29 mouse cellular contexts compared by ENCODE assay signal in the genomic region with DNA sequence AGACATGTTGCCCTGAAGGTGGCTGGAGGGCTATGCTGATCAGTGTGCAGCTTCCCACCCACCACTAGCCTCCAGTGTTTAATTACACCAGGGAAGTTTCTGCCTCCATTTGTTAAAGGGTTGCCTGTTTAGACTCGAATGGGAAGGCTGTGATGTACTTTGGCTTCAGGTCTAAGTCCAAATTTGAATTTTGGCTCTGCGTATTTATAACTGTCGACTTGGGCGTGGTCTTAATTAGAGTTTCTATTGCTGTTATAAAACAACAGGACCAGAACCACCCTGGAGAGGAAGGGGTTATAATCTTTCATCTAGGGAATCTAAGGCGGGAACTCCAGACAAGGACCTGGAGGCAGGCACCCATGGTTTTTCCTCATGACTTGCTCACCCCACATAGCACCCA.
DNase-seq lines count a peak whose midpoint lies in the region; ATAC-seq and TF ChIP-seq lines count a peak whose summit lies in the region.
"Had no signal": no experiment of that assay in that cellular context is flagged by ENCODE, and none has a peak within 500 bp of the region (broad histone marks: within the 10 kb centered on the region; RNA-seq: fewer than 3 reads in every experiment).

No protein-coding gene starts in this region.

- no peaks in the 10 kb centered on the region for H3K27me3 ChIP-seq in heart, embryonic 16.5 days (ENCODE audit: control insufficient read depth, insufficient read depth, low read length)
- H3K27me3 ChIP-seq in kidney, embryonic 16.5 days (ENCODE audit: insufficient read depth, low read length), result no peaks in the 10 kb centered on the region
- no peaks in the 10 kb centered on the region for H3K27me3 ChIP-seq in intestine, embryonic 16.5 days (replicated peaks; ENCODE audit: control insufficient read depth, insufficient read depth, low read length)
- H3K27me3 ChIP-seq in small intestine, adult 2 months (ENCODE audit: control insufficient read depth, insufficient read depth, low read length), result no peaks in the 10 kb centered on the region
- no peaks in the 10 kb centered on the region for H3K27me3 ChIP-seq in hindbrain, postnatal 0 days (ENCODE audit: insufficient read depth, low read length)
- H3K27me3 ChIP-seq: embryonic facial prominence, embryonic 13.5 days; forebrain, embryonic 15.5 days; hindbrain, embryonic 13.5 days; lung, embryonic 15.5 days; midbrain, embryonic 15.5 days; neural tube, embryonic 15.5 days had no signal

- no peak for TF ChIP-seq POLR2A in small intestine, adult 2 months (IDR thresholded peaks at IDR 0.05; ENCODE audit: low read depth, low read length)

- H3K27ac ChIP-seq in heart, embryonic 16.5 days (ENCODE audit: low read length), result peak overlapping the region; percentile 71
- H3K27ac ChIP-seq in kidney, embryonic 16.5 days (ENCODE audit: low read length), result peak overlapping the region; percentile 20; the same call in 1 of the 2 replicates
- H3K27ac ChIP-seq in intestine, embryonic 16.5 days (ENCODE audit: low read length), result peak overlapping the region; percentile 49; the same call in 1 of the 2 replicates
- peak overlapping the region; percentile 91 for H3K27ac ChIP-seq in small intestine, adult 2 months (ENCODE audit: insufficient read depth, low read depth, low read length)
- H3K27ac ChIP-seq in hindbrain, postnatal 0 days, result no peak overlapping the region
- H3K27ac ChIP-seq: embryonic facial prominence, embryonic 13.5 days; forebrain, embryonic 10.5 days; forebrain, embryonic 15.5 days; hindbrain, embryonic 13.5 days; liver, embryonic 14.5 days; lung, embryonic 15.5 days; midbrain, embryonic 10.5 days; midbrain, embryonic 15.5 days; neural tube, embryonic 15.5 days had no signal

- ATAC-seq in heart, embryonic 16.5 days (replicated peaks; ENCODE audit: extremely low read depth, insufficient read depth, low FRiP score), result no peak
- no peak for ATAC-seq in kidney, embryonic 16.5 days (ENCODE audit: low FRiP score, low TSS enrichment)
- peak; percentile 11; the same call in 1 of the 2 replicates for ATAC-seq in intestine, embryonic 16.5 days
- ATAC-seq in hindbrain, postnatal 0 days, result no peak
- ATAC-seq: forebrain, embryonic 15.5 days; midbrain, embryonic 15.5 days had no signal

- H3K4me3 ChIP-seq in heart, embryonic 16.5 days (ENCODE audit: low read length), result no peak overlapping the region
- no peak overlapping the region for H3K4me3 ChIP-seq in kidney, embryonic 16.5 days (ENCODE audit: low read length)
- no peak overlapping the region for H3K4me3 ChIP-seq in intestine, embryonic 16.5 days (ENCODE audit: low read length)
- H3K4me3 ChIP-seq in small intestine, adult 2 months (ENCODE audit: low read depth, low read length), result no peak overlapping the region
- H3K4me3 ChIP-seq in hindbrain, postnatal 0 days (ENCODE audit: low read length), result no peak overlapping the region
- H3K4me3 ChIP-seq: embryonic facial prominence, embryonic 13.5 days; forebrain, embryonic 10.5 days; forebrain, embryonic 15.5 days; hindbrain, embryonic 13.5 days; lung, embryonic 15.5 days; midbrain, embryonic 10.5 days; midbrain, embryonic 15.5 days; neural tube, embryonic 15.5 days had no signal

- H3K9me3 ChIP-seq in heart, embryonic 16.5 days (replicated peaks; ENCODE audit: control insufficient read depth, low read length), result no peaks in the 10 kb centered on the region
- H3K9me3 ChIP-seq in kidney, embryonic 16.5 days (ENCODE audit: low read length), result no peaks in the 10 kb centered on the region
- no peaks in the 10 kb centered on the region for H3K9me3 ChIP-seq in intestine, embryonic 16.5 days (ENCODE audit: control insufficient read depth, low read length)
- H3K9me3 ChIP-seq in hindbrain, postnatal 0 days (ENCODE audit: low read length), result no peaks in the 10 kb centered on the region
- H3K9me3 ChIP-seq: embryonic facial prominence, embryonic 13.5 days; forebrain, embryonic 10.5 days; forebrain, embryonic 15.5 days; hindbrain, embryonic 13.5 days; lung, embryonic 15.5 days; midbrain, embryonic 10.5 days; midbrain, embryonic 15.5 days; neural tube, embryonic 15.5 days had no signal

- 84% methylated on average over 5 of the region's 5 CpGs for WGBS in heart, embryonic 16.5 days
- 71% methylated on average over 5 of the region's 5 CpGs for WGBS in kidney, embryonic 16.5 days
- WGBS in intestine, embryonic 16.5 days, result 66% methylated on average over 5 of the region's 5 CpGs
- WGBS in small intestine, adult 2 months, result 22% methylated on average over 5 of the region's 5 CpGs
- WGBS in hindbrain, postnatal 0 days, result 87% methylated on average over 5 of the region's 5 CpGs

- no peaks in the 10 kb centered on the region for H3K36me3 ChIP-seq in heart, embryonic 16.5 days (ENCODE audit: control insufficient read depth, insufficient read depth)
- no peaks in the 10 kb centered on the region for H3K36me3 ChIP-seq in kidney, embryonic 16.5 days (ENCODE audit: insufficient read depth, low read length)
- no peaks in the 10 kb centered on the region for H3K36me3 ChIP-seq in intestine, embryonic 16.5 days (ENCODE audit: control insufficient read depth, insufficient read depth, low read length)
- H3K36me3 ChIP-seq in small intestine, adult 2 months (ENCODE audit: control insufficient read depth, insufficient read depth, low read length), result no peaks in the 10 kb centered on the region
- H3K36me3 ChIP-seq in hindbrain, postnatal 0 days (ENCODE audit: insufficient read depth, low read length), result no peaks in the 10 kb centered on the region
- H3K36me3 ChIP-seq: embryonic facial prominence, embryonic 13.5 days; forebrain, embryonic 10.5 days; forebrain, embryonic 15.5 days; hindbrain, embryonic 13.5 days; lung, embryonic 15.5 days; midbrain, embryonic 10.5 days; midbrain, embryonic 15.5 days; neural tube, embryonic 15.5 days had no signal

- DNase-seq in heart, postnatal 4 days, result no peak
- no peak for DNase-seq in kidney, postnatal 10 days
- DNase-seq in hindbrain, postnatal 0 days (ENCODE audit: low spot score), result no peak
- DNase-seq: adrenal gland, postnatal 25 days; B cell, adult 2 months; cerebellum, adult 11-12 months; cerebellum, adult 9-11 months; gastrocnemius, postnatal 25 days; heart, postnatal 36 days; kidney, postnatal 4 days; layer of hippocampus, postnatal 36 days; left cerebral cortex, postnatal 4 days; retina, postnatal 1 day; right cerebral cortex, postnatal 25 days; spleen, adult 18-20 months; thymus, postnatal 14 days had no signal

- H3K4me2 ChIP-seq in heart, embryonic 16.5 days (ENCODE audit: low read depth, low read length), result no peak overlapping the region
- no peak overlapping the region for H3K4me2 ChIP-seq in kidney, embryonic 16.5 days (replicated peaks; ENCODE audit: low read depth, low read length)
- H3K4me2 ChIP-seq in intestine, embryonic 16.5 days (ENCODE audit: low read depth, low read length), result no peak overlapping the region
- H3K4me2 ChIP-seq in hindbrain, postnatal 0 days (ENCODE audit: low read depth, low read length), result no peak overlapping the region
- H3K4me2 ChIP-seq: embryonic facial prominence, embryonic 13.5 days; forebrain, embryonic 15.5 days; hindbrain, embryonic 13.5 days; lung, embryonic 15.5 days; midbrain, embryonic 15.5 days; neural tube, embryonic 15.5 days had no signal

- no peak for TF ChIP-seq CTCF in small intestine, adult 2 months (IDR thresholded peaks at IDR 0.05; ENCODE audit: extremely low read depth, insufficient read length, insufficient replicate concordance, low read depth, low read length)
- TF ChIP-seq CTCF in hindbrain, postnatal 0 days (IDR thresholded peaks at IDR 0.05; ENCODE audit: low read depth), result no peak

- no peak overlapping the region for H3K9ac ChIP-seq in heart, embryonic 16.5 days (ENCODE audit: low read length)
- peak overlapping the region; percentile 25; the same call in 1 of the 2 replicates for H3K9ac ChIP-seq in kidney, embryonic 16.5 days (replicated peaks; ENCODE audit: low read length)
- H3K9ac ChIP-seq in intestine, embryonic 16.5 days (ENCODE audit: low read depth, low read length), result no peak overlapping the region
- H3K9ac ChIP-seq in hindbrain, postnatal 0 days (replicated peaks; ENCODE audit: low read length), result no peak overlapping the region
- H3K9ac ChIP-seq: embryonic facial prominence, embryonic 13.5 days; forebrain, embryonic 15.5 days; hindbrain, embryonic 13.5 days; liver, embryonic 14.5 days; lung, embryonic 15.5 days; midbrain, embryonic 15.5 days; neural tube, embryonic 15.5 days had no signal

- peaks cover 16% of the 10 kb centered on the region for H3K4me1 ChIP-seq in heart, embryonic 16.5 days (ENCODE audit: control insufficient read depth, insufficient read depth, low read length)
- H3K4me1 ChIP-seq in kidney, embryonic 16.5 days (ENCODE audit: insufficient read depth, low read length), result peaks cover 31% of the 10 kb centered on the region
- H3K4me1 ChIP-seq in intestine, embryonic 16.5 days (ENCODE audit: control insufficient read depth, insufficient read depth, low read length), result peaks cover 19% of the 10 kb centered on the region
- H3K4me1 ChIP-seq in small intestine, adult 2 months (ENCODE audit: control insufficient read depth, insufficient read depth, insufficient read length, low read length), result peaks cover 19% of the 10 kb centered on the region; the same call in 1 of the 2 replicates
- no peaks in the 10 kb centered on the region for H3K4me1 ChIP-seq in hindbrain, postnatal 0 days (ENCODE audit: insufficient read depth, low read length)
- H3K4me1 ChIP-seq: forebrain, embryonic 15.5 days; midbrain, embryonic 15.5 days; neural tube, embryonic 15.5 days had no signal
